Mouse (Mus musculus) layer of hippocampus, adult 18-20 months (tissue): ENCODE results near the gene Akr1b10. TPM values are rescaled to one million over a fixed set of nuclear protein-coding genes. Genes with fewer than 3 reads are reported as not detected.
"Not testable (repeated sequence)": the region's sequence is repeated elsewhere in the genome, so short reads cannot be mapped to it uniquely, and the experiment has no call there.

Experiments used
- DNase-seq, 2 experiments: peaks; one replicate each; pipeline ENCODE4 v3.0.0; 2022; ENCODE audit warnings: low spot score in 2 of 2
- long read RNA-seq: library from polyadenylated mRNA; stranded (forward); transcript quantifications from one replicate; pipeline ENCODE4 v2.0.0, GENCODE M21; 2021
- total RNA-seq, 2 experiments: library from RNA; stranded (reverse); gene quantifications; 2 replicates each; pipeline ENCODE4 v1.2.3; 2021

The Akr1b10 gene
- total RNA-seq: 10 to 100 TPM; 24.3 to 26.4 TPM
- long read RNA-seq, transcript Akr1b10-201 (10 exons, 1,371 nt): major isoform, 14 of 15 reads
- long read RNA-seq, partial matches to known transcripts: 0 of 15 reads
- long read RNA-seq, other reads (novel, unspliced or antisense): 0 of 15 reads

DNA sequence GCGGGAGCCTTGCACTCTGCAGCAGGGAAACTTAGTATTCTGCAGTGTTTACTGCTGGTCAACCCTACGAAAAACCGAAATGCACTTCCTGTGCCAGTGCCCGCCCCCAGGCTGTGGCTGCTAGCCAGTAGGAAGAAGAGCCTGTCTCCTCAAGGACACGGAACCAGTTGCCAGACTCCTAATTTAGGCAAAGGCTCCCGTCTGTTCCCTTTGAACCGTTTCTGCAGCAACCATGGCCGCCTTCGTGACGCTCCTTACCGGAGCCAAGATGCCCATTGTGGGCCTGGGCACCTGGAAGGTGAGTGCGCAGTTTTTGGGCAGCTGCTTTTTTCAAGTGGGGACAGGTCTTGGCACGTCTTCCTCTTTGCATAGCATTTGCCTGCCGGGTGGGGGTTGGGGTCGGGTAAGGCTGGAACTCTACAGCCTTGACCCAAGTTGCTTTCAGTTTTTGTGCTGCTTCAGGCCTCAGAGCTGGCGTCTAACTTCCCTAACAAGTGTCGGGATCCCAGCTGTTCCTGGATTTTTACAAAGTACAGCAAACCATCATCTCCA, at the start of gene Akr1b10:
Gene Akr1b10 (plus strand): TSS at position 109 of the 552 bp plus-strand sequence.
- DNase-seq: peak; percentile 58 to 79

DNA sequence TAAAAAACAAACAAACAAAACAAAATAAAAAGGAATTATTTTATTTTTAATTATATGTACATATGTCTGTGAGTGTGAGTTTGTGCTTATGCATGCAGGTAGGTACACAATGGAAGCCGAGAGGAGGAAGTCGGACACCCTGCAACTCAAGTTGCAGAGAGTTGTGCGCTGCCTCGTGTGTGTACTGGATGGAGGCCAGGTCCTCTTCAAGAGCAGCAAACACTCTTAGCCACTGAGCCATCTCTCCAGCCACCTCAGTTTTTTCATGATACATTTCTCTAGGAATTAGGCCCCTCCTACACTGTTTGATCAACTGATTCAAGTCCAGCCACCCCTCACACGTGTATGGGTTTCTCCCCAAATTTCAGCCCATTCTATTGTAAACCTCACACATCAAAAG, 49.3 kb upstream of the Akr1b10 start:
- DNase-seq: no peak

- no peak for DNase-seq
Measured at GRCm38 (mm10) chr6:34337799-34338198, 46.2 kb upstream of the Akr1b10 start.

GRCm38 (mm10) chr6:34341991-34342390, 42.0 kb upstream of the Akr1b10 start:
- no peak for DNase-seq

GRCm38 (mm10) chr6:34342476-34342875, 41.5 kb upstream of the Akr1b10 start:
- DNase-seq: no peak

- peak in 1 of 2 experiments; percentile 6 for DNase-seq
Measured at GRCm38 (mm10) chr6:34343426-34343825, 40.6 kb upstream of the Akr1b10 start.

- DNase-seq: no peak
Measured at GRCm38 (mm10) chr6:34344135-34344850, 39.7 kb upstream of the Akr1b10 start.

DNA sequence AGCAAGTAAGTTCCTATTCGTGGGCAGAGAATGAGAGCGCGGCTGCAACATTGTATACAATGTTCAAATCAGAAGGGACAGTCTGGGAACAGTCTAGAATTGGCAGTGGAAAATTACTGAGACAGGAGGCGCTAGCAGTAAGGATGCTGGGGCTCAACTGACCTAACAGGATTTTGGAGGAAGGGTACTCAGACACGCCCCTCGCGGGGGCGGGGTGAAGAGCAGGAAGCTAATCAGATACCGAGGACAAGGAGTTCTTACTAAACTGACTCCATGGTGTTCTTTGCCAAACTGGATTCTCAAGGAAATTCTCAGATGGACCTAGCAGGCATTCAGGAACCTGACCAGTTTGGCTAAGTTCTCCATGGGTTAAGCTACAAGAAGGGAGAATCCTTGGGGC, 39.1 kb upstream of the Akr1b10 start:
- no peak for DNase-seq

DNA sequence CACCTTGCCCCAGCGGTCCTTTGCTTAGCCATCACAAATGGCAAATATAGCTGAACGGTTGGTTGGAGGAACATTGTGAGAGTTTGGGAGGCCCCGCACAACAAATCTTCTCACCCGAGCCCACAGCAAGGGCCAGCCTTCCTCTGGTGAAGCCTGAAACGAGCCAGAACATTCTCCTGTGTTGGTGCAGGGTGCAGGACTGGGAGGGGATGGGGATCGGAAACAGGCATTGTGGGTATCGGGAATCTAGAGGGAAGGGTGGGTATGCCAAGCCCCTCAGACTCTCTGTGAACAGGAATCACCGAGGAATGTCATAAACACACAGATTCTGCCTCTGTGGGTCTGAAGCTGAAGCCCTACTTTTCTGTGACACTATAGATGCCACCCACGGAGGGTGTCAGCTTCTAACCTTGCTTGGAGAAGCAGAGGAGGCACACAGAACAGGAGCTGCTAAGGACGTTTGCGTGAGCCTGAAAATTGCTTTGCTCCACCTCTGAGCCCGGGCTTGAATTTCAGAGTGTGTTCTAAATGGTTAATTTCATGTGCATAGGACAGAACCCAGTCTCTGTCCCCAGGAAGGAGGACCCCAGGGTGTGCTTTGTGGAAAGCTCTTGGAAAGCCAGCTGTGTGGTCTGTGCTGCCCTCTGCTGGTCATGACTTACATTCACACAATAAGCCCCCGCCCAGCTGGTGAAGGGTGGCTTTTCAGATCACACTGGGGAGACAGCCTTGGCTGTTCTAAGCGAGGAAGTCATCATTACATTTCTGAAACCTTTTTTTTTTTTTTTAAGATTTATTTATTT, 37.7 kb upstream of the Akr1b10 start:
- peak; percentile 57 to 86 for DNase-seq

- DNase-seq: no peak
Measured at GRCm38 (mm10) chr6:34350037-34350699, 33.9 kb upstream of the Akr1b10 start.

DNA sequence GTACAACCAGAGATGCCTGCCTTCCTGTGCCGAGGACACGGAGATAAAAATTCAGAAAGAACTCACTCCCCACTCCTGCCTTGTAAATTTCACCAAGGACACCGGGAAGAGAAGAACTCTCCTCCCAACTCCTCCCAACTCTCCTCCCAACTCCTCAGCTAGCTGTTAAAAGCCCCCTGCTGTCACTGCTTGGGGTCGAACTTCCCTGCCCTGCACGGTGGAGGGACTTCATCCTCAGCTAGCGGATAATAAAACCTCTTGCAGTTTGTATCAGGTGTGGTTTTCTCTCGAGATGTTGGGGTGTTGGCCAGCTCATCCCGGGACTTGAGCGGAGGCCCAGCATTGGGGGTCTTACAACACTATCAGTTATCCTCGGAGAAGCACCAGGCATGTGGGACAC, 32.5 kb upstream of the Akr1b10 start:
- DNase-seq: not testable (repeated sequence)

- no peak for DNase-seq
Measured at GRCm38 (mm10) chr6:34352401-34352800, 31.6 kb upstream of the Akr1b10 start.

- no peak for DNase-seq
Measured at GRCm38 (mm10) chr6:34353658-34354353, 30.2 kb upstream of the Akr1b10 start, which contains the start of gene Akr1b8. Gene Akr1b8, plus strand, starts transcription at chr6:34354119.

- no peak for DNase-seq
Measured at GRCm38 (mm10) chr6:34354354-34355348, 29.4 kb upstream of the Akr1b10 start.

GRCm38 (mm10) chr6:34355349-34355747, 28.7 kb upstream of the Akr1b10 start:
- DNase-seq: no peak

DNA sequence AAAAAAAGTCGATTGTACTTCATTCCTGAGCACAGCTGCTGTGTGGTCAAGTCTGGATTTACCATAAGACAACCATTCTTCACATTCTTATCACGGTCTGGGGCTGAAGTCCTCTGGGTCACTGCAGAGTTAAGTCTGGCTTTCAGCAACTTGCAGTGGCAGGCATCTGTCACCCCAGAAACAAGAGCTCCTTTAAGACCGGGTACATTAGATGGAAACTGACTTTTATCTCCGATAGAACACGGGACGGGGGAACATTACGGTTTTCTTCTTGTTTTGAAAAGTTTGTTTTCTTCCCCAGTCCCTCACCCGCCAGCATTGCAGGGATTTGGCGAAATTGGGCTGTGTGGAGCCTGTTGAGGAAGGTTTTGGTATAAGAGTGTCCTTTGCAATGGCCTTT, 28.2 kb upstream of the Akr1b10 start:
- no peak for DNase-seq

- DNase-seq: no peak
Measured at GRCm38 (mm10) chr6:34364217-34365136, 19.5 kb upstream of the Akr1b10 start.

DNA sequence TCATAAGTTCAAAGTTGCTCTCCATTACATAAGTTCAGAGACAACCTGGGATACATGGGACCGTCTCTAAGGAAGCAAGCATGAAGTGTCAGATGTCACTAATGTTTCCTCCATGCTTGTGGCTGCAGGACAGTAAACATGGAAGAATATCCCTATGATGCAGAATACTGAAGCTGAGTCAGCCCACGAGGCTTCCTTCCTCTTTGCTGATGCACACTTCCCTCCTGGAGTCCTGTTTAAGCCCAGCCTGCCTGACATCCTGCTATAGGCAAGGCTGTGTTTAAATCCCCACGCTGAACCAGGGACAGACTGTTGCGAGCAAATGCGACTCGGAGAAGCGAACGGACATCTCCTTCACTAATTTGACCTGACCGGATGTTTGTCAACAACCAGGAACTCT, 16.0 kb upstream of the Akr1b10 start:
- DNase-seq: no peak
